Mouse (Mus musculus) liver, embryonic 16.5 days (tissue): ENCODE results near the gene Sorbs2. TPM values are rescaled to one million over a fixed set of nuclear protein-coding genes. Genes with fewer than 3 reads are reported as not detected.

Experiments used
- ATAC-seq: fragments of 200-750 bp; cut with Nextera tagmentation; 2 replicates; pipeline ENCODE4 v1.8.0; 2017; ENCODE audit warnings: low read depth, mild to moderate bottlenecking, moderate number of reproducible peaks, moderate library complexity
- H3K27ac ChIP-seq: fragments of 300-500 bp; sonication (generic); 2 replicates; pipeline ENCODE4 v1.5.1; 2014; ENCODE audit warnings: mild to moderate bottlenecking, low read length
- H3K27me3 ChIP-seq: fragments of 300-500 bp; sonication (generic); 2 replicates; pipeline ENCODE4 v1.6.1; 2014; ENCODE audit warnings: low read depth, low read length, mixed read lengths; ENCODE audit not compliant: control insufficient read depth, insufficient read depth
- H3K36me3 ChIP-seq: fragments of 300-500 bp; sonication (generic); 2 replicates; pipeline ENCODE4 v1.6.1; 2014; ENCODE audit warnings: mild to moderate bottlenecking; ENCODE audit not compliant: control insufficient read depth, insufficient read depth
- H3K4me1 ChIP-seq: fragments of 300-500 bp; sonication (generic); 2 replicates; pipeline ENCODE4 v1.6.1; 2014; ENCODE audit warnings: low read depth, low read length, mixed read lengths; ENCODE audit not compliant: control insufficient read depth
- H3K4me2 ChIP-seq: fragments of 300-500 bp; sonication (generic); 2 replicates; pipeline ENCODE4 v1.6.1; 2014; ENCODE audit warnings: low read depth, low read length, mixed read lengths
- H3K4me3 ChIP-seq: fragments of 300-500 bp; sonication (generic); 2 replicates; pipeline ENCODE4 v1.5.1; 2014; ENCODE audit warnings: low read depth, mild to moderate bottlenecking, low read length
- H3K9ac ChIP-seq: fragments of 300-500 bp; sonication (generic); 2 replicates; pipeline ENCODE4 v1.6.1; 2014; ENCODE audit warnings: low read depth, low read length
- H3K9me3 ChIP-seq: fragments of 300-500 bp; sonication (generic); replicated peaks from 2 replicates; pipeline ENCODE4 v1.6.1; 2016; ENCODE audit warnings: low read length; ENCODE audit not compliant: control insufficient read depth
- WGBS: fragments of 180-500 bp; shearing (Covaris S2); extraction: QIAGEN DNeasy Blood & Tissue Kit; methylation state at CpG from one replicate; pipeline ENCODE4 v1.1.7; 2014; ENCODE audit not compliant: insufficient replicate concordance; 5-methylcytosine and 5-hydroxymethylcytosine counted together
- polyA plus RNA-seq: library from polyadenylated mRNA; unstranded; fragments of >200 nt; fragmentation: Nextera tagmentation; extraction: Ambion mirVana; gene quantifications from 2 replicates; pipeline ENCODE4 v1.2.1, GENCODE M21; 2015

Gene Sorbs2
- polyA plus RNA-seq, 1 experiment from 2014 or later: 13.7 TPM

DNA sequence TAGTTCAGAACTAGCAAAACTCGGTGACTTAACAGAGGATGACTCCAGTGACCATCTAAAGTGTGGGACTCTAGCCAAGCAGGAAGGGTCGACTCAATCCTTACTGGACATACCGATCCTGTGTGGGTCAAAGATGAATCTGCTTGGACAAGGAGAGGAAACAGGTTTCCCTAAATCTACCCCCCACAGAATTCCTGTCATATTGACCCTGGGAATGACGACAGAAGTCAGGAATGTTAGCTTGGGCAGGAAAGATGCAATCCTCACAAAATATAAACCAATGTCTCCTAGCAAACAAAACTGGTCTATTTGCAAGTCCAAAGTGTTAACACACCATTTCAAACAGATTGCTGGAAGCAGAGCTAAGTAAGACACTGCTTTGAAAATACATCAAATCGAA is 118.8 kb downstream of the Sorbs2 start:
- no peaks in the 10 kb centered on the region for H3K9me3 ChIP-seq
- H3K36me3 ChIP-seq: no peaks in the 10 kb centered on the region
- no peaks in the 10 kb centered on the region; the same call in 1 of the 2 replicates for H3K4me1 ChIP-seq
- no peaks in the 10 kb centered on the region for H3K27me3 ChIP-seq
- no peak overlapping the region for H3K4me2 ChIP-seq
- peak overlapping the region; percentile 55 for H3K27ac ChIP-seq
- 30% methylated on average over 5 of the region's 5 CpGs for WGBS
- H3K4me3 ChIP-seq: no peak overlapping the region
- peak; percentile 68 for ATAC-seq
- H3K9ac ChIP-seq: no peak overlapping the region

DNA sequence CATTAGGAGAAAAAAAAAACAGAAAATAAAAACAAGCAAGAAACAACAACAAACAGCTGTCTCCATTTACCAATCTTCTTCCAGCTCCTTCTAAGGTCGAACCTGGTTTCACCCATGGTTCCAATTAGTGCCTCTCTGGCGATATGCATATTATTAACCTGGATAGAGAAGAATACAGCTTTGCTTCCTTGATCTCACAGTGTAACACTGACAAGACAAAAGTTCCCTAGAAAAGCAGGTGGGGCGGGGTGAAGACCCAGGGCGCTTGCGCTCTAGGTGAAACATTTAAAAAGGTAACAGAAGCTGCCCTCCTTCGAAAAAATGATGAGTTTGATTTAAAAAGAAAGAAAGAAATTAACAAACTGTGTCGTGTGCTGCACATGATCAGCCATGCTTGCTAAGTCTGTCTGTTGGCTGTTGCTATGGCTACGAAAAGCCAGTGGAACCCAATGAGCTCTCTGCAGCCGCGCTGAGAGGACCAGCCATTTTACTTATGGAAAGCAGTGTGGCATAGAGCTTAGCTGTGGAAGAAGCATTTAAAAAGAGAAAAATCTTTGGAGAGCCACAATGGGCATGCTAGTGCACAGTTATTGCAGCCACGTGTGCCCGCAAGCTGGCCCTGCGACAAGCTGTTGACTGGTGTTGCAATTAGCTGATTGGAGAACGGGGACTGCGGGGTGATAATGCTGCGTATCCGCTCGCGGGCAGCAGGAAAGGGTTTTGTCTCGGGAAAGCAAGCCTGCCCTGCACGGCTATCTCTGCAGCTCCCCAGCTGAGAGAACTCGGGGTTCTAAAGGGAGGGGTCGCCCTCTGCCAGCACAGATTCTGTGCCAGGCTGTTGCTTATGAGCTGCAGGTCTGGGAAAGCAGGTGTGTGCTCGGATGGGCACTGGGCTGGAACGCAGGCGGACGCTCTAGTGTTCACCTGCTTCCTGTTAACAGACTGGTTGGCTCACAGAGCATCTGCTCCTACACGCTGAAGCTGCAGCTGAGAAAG is 120.0 kb downstream of the Sorbs2 start:
- ATAC-seq: peak; percentile 65
- Histone ChIP-seq H3K36me3 (no peaks in the 10 kb centered on the region), H3K9me3 (no peaks in the 10 kb centered on the region), H3K4me3 (peak overlapping the region; percentile 45), H3K4me2 (peak overlapping the region; percentile 27), H3K27ac (peak overlapping the region; percentile 56), H3K9ac (peak overlapping the region; percentile 6; the same call in 1 of the 2 replicates), H3K4me1 (no peaks in the 10 kb centered on the region; the same call in 1 of the 2 replicates), H3K27me3 (no peaks in the 10 kb centered on the region)
- WGBS: 3% methylated on average over 28 of the region's 28 CpGs

DNA sequence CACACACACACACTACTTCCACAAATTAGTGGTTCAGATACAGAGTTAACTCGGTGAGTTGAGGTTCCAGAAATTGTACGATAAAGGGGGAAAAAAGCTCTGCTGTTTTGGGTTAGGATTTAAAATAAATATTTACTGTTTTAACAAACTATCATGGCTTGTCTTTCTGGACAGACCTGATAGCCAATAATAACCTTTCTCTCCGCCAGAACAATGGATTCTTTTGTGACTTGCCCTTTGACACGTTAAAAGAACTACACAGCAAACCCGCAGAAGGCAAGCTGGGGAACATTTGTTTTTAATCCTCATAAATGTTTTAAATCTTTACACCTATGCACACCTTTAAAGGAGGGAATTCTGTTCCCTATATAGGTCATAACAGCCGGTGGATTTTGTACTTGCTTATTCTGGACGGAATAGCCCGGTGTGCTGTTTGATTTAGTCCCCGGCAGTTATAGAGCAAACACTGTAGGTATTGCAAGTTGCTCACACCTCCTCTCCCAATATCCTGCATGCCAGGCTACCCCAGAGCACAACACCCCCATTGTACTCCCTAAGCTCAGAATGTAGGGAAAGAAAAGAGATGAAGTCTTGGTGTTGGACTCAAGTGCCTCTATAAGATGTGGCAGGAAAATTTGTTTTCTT is 121.0 kb downstream of the Sorbs2 start:
- 0 out of 2 replicates have a peak, but pooled peaks have one; percentile 33 for ATAC-seq
- H3K9ac ChIP-seq: no peak overlapping the region
- whole genome bisulfite sequencing: 40% methylated on average over 9 of the region's 9 CpGs

DNA sequence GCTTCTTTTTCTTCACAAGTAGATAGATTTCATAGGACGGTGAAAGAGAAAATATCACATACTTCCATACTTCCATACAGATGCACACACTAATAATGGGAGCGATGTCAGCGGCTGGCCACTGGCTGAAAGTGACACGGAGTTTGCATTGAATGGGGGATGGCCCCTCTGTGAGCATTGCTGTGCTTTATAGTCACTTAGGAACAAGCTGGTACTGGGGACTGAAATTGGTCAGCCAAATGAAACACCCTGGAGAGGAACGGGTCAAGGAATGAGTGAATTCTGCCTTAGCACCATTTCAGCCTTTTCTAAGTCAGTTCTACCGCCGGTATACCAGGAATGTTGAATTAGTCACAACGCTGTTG is 121.5 kb downstream of the Sorbs2 start:
- no peaks in the 10 kb centered on the region for H3K9me3 ChIP-seq
- H3K4me1 ChIP-seq: no peaks in the 10 kb centered on the region; the same call in 1 of the 2 replicates
- no peak overlapping the region for H3K27ac ChIP-seq
- 65% methylated on average over 8 of the region's 8 CpGs for WGBS
- no peak for ATAC-seq
- no peaks in the 10 kb centered on the region for H3K27me3 ChIP-seq
- H3K4me3 ChIP-seq: peak overlapping the region; percentile 45
- H3K36me3 ChIP-seq: no peaks in the 10 kb centered on the region
- peak overlapping the region; percentile 33 for H3K4me2 ChIP-seq
- H3K9ac ChIP-seq: no peak overlapping the region

More for the DNA sequence above, 121.0 kb downstream of the Sorbs2 start:
- H3K36me3 ChIP-seq: no peaks in the 10 kb centered on the region
- peak overlapping the region; percentile 45 for H3K4me3 ChIP-seq
- H3K4me2 ChIP-seq: peak overlapping the region; percentile 33
- no peak overlapping the region for H3K27ac ChIP-seq
- H3K4me1 ChIP-seq: no peaks in the 10 kb centered on the region; the same call in 1 of the 2 replicates
- H3K27me3 ChIP-seq: no peaks in the 10 kb centered on the region
- no peaks in the 10 kb centered on the region for H3K9me3 ChIP-seq

DNA sequence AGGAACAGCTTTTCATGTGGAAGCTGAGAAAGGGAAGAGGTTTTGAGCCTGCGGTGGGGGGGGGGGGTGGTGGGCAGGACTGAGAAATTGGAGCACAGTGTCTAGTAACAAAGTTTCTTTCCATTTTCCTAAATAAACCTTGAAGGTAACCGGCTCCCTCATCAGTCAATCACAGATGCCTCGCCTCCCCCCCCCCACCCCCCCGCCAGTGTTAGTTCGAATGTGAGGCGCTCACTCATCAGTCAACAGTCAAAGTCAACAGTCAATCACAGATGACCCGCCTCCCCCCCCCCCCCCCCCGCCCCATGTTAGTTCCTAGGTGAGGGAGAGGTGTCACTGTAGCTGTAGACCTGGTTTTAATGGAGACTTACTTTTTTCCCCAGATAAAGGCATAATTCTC is 123.4 kb downstream of the Sorbs2 start:
- Histone ChIP-seq H3K9ac (no peak overlapping the region), H3K4me2 (no peak overlapping the region), H3K9me3 (no peaks in the 10 kb centered on the region), H3K4me3 (no peak overlapping the region), H3K4me1 (no peaks in the 10 kb centered on the region; the same call in 1 of the 2 replicates), H3K36me3 (no peaks in the 10 kb centered on the region), H3K27me3 (no peaks in the 10 kb centered on the region), H3K27ac (no peak overlapping the region)
- WGBS: 62% methylated on average over 8 of the region's 8 CpGs
- ATAC-seq: peak; percentile 25; the same call in 1 of the 2 replicates

DNA sequence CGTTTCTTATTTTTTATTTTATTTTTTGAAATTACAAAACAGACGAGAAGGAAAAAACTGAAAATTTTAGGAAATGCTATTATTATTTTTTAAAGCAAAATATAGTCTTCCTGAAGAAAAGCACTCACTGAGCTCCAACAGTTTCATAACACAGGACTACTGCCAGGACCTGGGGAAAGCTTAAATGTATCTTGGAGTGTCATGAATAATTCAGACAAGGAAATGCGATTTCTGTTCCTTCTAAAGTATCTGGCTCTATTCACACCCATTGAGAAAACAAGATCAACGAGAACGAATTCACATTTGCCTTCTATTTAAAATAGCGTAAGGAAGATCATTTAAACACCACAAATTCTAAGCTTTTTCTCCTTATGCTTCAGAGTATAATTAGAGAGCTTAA is 127.6 kb downstream of the Sorbs2 start:
- Histone ChIP-seq H3K27ac (no peak overlapping the region), H3K27me3 (no peaks in the 10 kb centered on the region), H3K9ac (no peak overlapping the region), H3K36me3 (no peaks in the 10 kb centered on the region), H3K9me3 (no peaks in the 10 kb centered on the region), H3K4me1 (no peaks in the 10 kb centered on the region; the same call in 1 of the 2 replicates), H3K4me2 (no peak overlapping the region), H3K4me3 (no peak overlapping the region)
- ATAC-seq: no peak
- 64% methylated on average over 6 of the region's 6 CpGs for WGBS

DNA sequence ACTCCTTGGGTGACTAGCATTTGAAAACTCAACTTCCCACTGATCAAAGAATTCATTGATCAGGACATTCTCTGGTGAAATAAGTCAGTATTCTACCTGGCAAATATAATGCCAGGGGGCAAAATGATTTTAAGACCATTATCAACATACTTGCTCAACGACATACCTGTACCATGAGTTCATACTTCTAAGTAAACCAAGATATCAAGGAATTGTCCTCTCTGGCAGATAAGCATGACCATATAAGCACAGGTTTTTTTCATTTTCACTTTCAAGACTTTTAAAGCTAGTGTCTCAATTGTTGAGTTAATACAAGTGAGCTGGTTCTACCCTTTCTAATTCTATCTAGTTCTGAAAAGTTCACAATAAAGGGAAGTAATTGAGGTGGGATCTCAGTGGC is 130.2 kb downstream of the Sorbs2 start:
- 56% methylated on average over 1 of the region's 1 CpGs for WGBS
- ATAC-seq: no peak

DNA sequence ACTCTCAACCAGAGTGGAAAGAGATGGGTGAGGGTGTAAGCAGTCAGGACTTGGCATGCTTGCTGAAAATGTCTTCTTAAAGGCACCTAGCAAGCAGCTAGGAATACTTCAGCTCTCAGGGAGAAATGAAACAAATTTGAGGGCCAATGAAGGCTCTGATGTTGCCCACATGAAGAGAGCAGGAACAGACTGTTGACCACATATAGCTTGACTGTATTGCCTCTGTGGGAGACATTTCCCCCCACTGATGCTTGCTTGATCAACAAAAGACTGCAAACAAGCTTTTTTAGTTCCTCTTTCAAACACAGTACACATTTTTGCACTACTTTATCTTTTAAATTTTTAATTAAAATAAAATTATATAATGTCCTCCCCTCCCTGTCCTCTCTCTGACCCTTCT is 131.9 kb downstream of the Sorbs2 start:
- Histone ChIP-seq H3K4me3 (no peak overlapping the region), H3K36me3 (no peaks in the 10 kb centered on the region), H3K27me3 (no peaks in the 10 kb centered on the region), H3K9ac (no peak overlapping the region), H3K4me1 (no peaks in the 10 kb centered on the region), H3K4me2 (no peak overlapping the region), H3K9me3 (no peaks in the 10 kb centered on the region), H3K27ac (no peak overlapping the region)
- ATAC-seq: no peak

More for the DNA sequence above, 130.2 kb downstream of the Sorbs2 start:
- Histone ChIP-seq H3K27me3 (no peaks in the 10 kb centered on the region), H3K4me2 (no peak overlapping the region), H3K9me3 (no peaks in the 10 kb centered on the region), H3K4me1 (no peaks in the 10 kb centered on the region), H3K4me3 (no peak overlapping the region), H3K36me3 (no peaks in the 10 kb centered on the region), H3K9ac (no peak overlapping the region), H3K27ac (no peak overlapping the region)

DNA sequence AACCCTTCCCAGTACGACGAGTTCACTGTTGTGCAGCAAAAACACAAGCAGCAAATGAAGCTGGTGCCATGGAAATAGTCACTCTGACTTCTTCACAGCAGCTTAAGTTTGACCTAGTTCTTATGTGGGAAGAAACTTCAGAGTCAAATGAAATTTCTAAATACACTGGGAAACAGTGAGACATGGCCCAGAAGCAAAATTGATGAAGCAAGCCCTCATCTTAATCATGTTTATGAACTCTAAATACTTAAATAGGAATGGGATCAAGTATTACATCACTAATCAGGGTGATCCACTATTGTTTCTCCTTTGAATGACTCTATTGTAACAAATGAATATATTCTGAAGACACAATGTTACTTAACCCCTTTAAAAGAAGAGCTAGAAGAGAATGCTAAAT is 137.1 kb downstream of the Sorbs2 start:
- Histone ChIP-seq H3K27ac (no peak overlapping the region), H3K4me3 (no peak overlapping the region), H3K9me3 (no peaks in the 10 kb centered on the region), H3K27me3 (no peaks in the 10 kb centered on the region), H3K9ac (no peak overlapping the region), H3K4me2 (no peak overlapping the region), H3K4me1 (no peaks in the 10 kb centered on the region), H3K36me3 (no peaks in the 10 kb centered on the region)
- 54% methylated on average over 2 of the region's 2 CpGs for WGBS
- no peak for ATAC-seq
